Mouse (Mus musculus): ENCODE measurements around the gene Ifnlr1. TPM values are rescaled to one million over a fixed set of nuclear protein-coding genes. Genes with fewer than 3 reads are reported as not detected.

Gene Ifnlr1
- polyA plus RNA-seq, 1 experiment from 2014 or later: 1.6 TPM

- H3K36me3 ChIP-seq (ENCODE audit: control insufficient read depth, insufficient read depth, low read length): no peaks in the 10 kb centered on the region
- H3K9me3 ChIP-seq (replicated peaks; ENCODE audit: control insufficient read depth, low read length): no peaks in the 10 kb centered on the region
- H3K27ac ChIP-seq (ENCODE audit: low read length): no peak overlapping the region
- no peak for ATAC-seq (ENCODE audit: insufficient read depth, low FRiP score)
- H3K4me1 ChIP-seq (ENCODE audit: control insufficient read depth, insufficient read depth, low read length): peaks cover 22% of the 10 kb centered on the region
- WGBS: 18% methylated on average over 6 of the region's 6 CpGs
- H3K27me3 ChIP-seq (ENCODE audit: control insufficient read depth, insufficient read depth, low read length): no peaks in the 10 kb centered on the region
- H3K4me3 ChIP-seq (replicated peaks; ENCODE audit: low read length): no peak overlapping the region
- no peak overlapping the region for H3K4me2 ChIP-seq (ENCODE audit: low read depth, low read length)
- no peak overlapping the region for H3K9ac ChIP-seq (ENCODE audit: low read length)
Measured at GRCm38 (mm10) chr4:135743520-135743919, 57.4 kb downstream of the Ifnlr1 start.

- Histone ChIP-seq H3K36me3 (ENCODE audit: control insufficient read depth, insufficient read depth, low read length) (no peaks in the 10 kb centered on the region), H3K27ac (ENCODE audit: low read length) (no peak overlapping the region), H3K9me3 (replicated peaks; ENCODE audit: control insufficient read depth, low read length) (no peaks in the 10 kb centered on the region), H3K9ac (ENCODE audit: low read length) (no peak overlapping the region), H3K4me2 (ENCODE audit: low read depth, low read length) (peak overlapping the region; percentile 2; the same call in 1 of the 2 replicates), H3K4me1 (ENCODE audit: control insufficient read depth, insufficient read depth, low read length) (peaks cover 15% of the 10 kb centered on the region), H3K27me3 (ENCODE audit: control insufficient read depth, insufficient read depth, low read length) (no peaks in the 10 kb centered on the region), H3K4me3 (replicated peaks; ENCODE audit: low read length) (no peak overlapping the region)
- 17% methylated on average over 16 of the region's 16 CpGs for WGBS
- ATAC-seq (ENCODE audit: insufficient read depth, low FRiP score): peak; percentile 34; the same call in 1 of the 2 replicates
Measured at GRCm38 (mm10) chr4:135744726-135745448, 58.8 kb downstream of the Ifnlr1 start.

GRCm38 (mm10) chr4:135745613-135746012, 59.5 kb downstream of the Ifnlr1 start:
- Histone ChIP-seq H3K27ac (ENCODE audit: low read length) (no peak overlapping the region), H3K4me2 (ENCODE audit: low read depth, low read length) (no peak overlapping the region), H3K4me1 (ENCODE audit: control insufficient read depth, insufficient read depth, low read length) (peaks cover 15% of the 10 kb centered on the region), H3K27me3 (ENCODE audit: control insufficient read depth, insufficient read depth, low read length) (no peaks in the 10 kb centered on the region), H3K9me3 (replicated peaks; ENCODE audit: control insufficient read depth, low read length) (no peaks in the 10 kb centered on the region), H3K4me3 (replicated peaks; ENCODE audit: low read length) (no peak overlapping the region), H3K36me3 (ENCODE audit: control insufficient read depth, insufficient read depth, low read length) (no peaks in the 10 kb centered on the region), H3K9ac (ENCODE audit: low read length) (no peak overlapping the region)
- 57% methylated on average over 10 of the region's 10 CpGs for WGBS
- ATAC-seq (ENCODE audit: insufficient read depth, low FRiP score): no peak

- Histone ChIP-seq H3K27me3 (ENCODE audit: control insufficient read depth, insufficient read depth, low read length) (no peaks in the 10 kb centered on the region), H3K4me3 (replicated peaks; ENCODE audit: low read length) (no peak overlapping the region), H3K4me1 (ENCODE audit: control insufficient read depth, insufficient read depth, low read length) (no peaks in the 10 kb centered on the region), H3K4me2 (ENCODE audit: low read depth, low read length) (no peak overlapping the region), H3K9me3 (replicated peaks; ENCODE audit: control insufficient read depth, low read length) (0 out of 2 replicates have a peak, but pooled peaks cover 5% of the 10 kb centered on the region), H3K9ac (ENCODE audit: low read length) (no peak overlapping the region), H3K27ac (ENCODE audit: low read length) (no peak overlapping the region), H3K36me3 (ENCODE audit: control insufficient read depth, insufficient read depth, low read length) (no peaks in the 10 kb centered on the region)
- 78% methylated on average over 8 of the region's 8 CpGs for whole genome bisulfite sequencing
- ATAC-seq (ENCODE audit: insufficient read depth, low FRiP score): no peak
Measured at GRCm38 (mm10) chr4:135750896-135751295, 64.8 kb downstream of the Ifnlr1 start.

GRCm38 (mm10) chr4:135752106-135752778, 66.2 kb downstream of the Ifnlr1 start:
- no peaks in the 10 kb centered on the region for H3K27me3 ChIP-seq (ENCODE audit: control insufficient read depth, insufficient read depth, low read length)
- 60% methylated on average over 7 of the region's 7 CpGs for WGBS
- no peaks in the 10 kb centered on the region for H3K36me3 ChIP-seq (ENCODE audit: control insufficient read depth, insufficient read depth, low read length)
- no peak overlapping the region for H3K4me3 ChIP-seq (replicated peaks; ENCODE audit: low read length)
- H3K4me2 ChIP-seq (ENCODE audit: low read depth, low read length): no peak overlapping the region
- H3K9me3 ChIP-seq (replicated peaks; ENCODE audit: control insufficient read depth, low read length): 0 out of 2 replicates have a peak, but pooled peaks cover 5% of the 10 kb centered on the region
- no peaks in the 10 kb centered on the region for H3K4me1 ChIP-seq (ENCODE audit: control insufficient read depth, insufficient read depth, low read length)
- peak; percentile 26; the same call in 1 of the 2 replicates for ATAC-seq (ENCODE audit: insufficient read depth, low FRiP score)
- peak overlapping the region; percentile 55; the same call in 1 of the 2 replicates for H3K27ac ChIP-seq (ENCODE audit: low read length)
- H3K9ac ChIP-seq (ENCODE audit: low read length): 0 out of 2 replicates have a peak overlapping the region, but pooled peaks have one; percentile 8

- Histone ChIP-seq H3K36me3 (ENCODE audit: control insufficient read depth, insufficient read depth, low read length) (no peaks in the 10 kb centered on the region), H3K4me1 (ENCODE audit: control insufficient read depth, insufficient read depth, low read length) (no peaks in the 10 kb centered on the region), H3K27me3 (ENCODE audit: control insufficient read depth, insufficient read depth, low read length) (no peaks in the 10 kb centered on the region), H3K4me2 (ENCODE audit: low read depth, low read length) (no peak overlapping the region), H3K27ac (ENCODE audit: low read length) (peak overlapping the region; percentile 55; the same call in 1 of the 2 replicates), H3K9me3 (replicated peaks; ENCODE audit: control insufficient read depth, low read length) (0 out of 2 replicates have a peak, but pooled peaks cover 5% of the 10 kb centered on the region), H3K4me3 (replicated peaks; ENCODE audit: low read length) (no peak overlapping the region), H3K9ac (ENCODE audit: low read length) (no peak overlapping the region)
- peak; percentile 61 for ATAC-seq (ENCODE audit: insufficient read depth, low FRiP score)
- 51% methylated on average over 8 of the region's 8 CpGs for WGBS
Measured at GRCm38 (mm10) chr4:135752779-135753164, 66.7 kb downstream of the Ifnlr1 start.

Other genes starting within 250 kb of the Ifnlr1 start
- gene Stpg1, start 191.5 kb upstream of the Ifnlr1 start, polyA plus RNA-seq (2015; fragmentation: Nextera tagmentation; extraction: Ambion mirVana): 0.17 and 0.29 TPM in 2 replicates
- gene Nipal3, start 191.2 kb upstream of the Ifnlr1 start, polyA plus RNA-seq (2015; fragmentation: Nextera tagmentation; extraction: Ambion mirVana): 4.7 and 4.8 TPM in 2 replicates
- gene Grhl3, start 112.7 kb upstream of the Ifnlr1 start, polyA plus RNA-seq (2015; fragmentation: Nextera tagmentation; extraction: Ambion mirVana): 54.1 and 74.1 TPM in 2 replicates
- gene Il22ra1, start 41.9 kb downstream of the Ifnlr1 start, polyA plus RNA-seq (2015; fragmentation: Nextera tagmentation; extraction: Ambion mirVana): 2.0 and 2.1 TPM in 2 replicates
- 0.56 and 3.6 TPM in 2 replicates for gene Myom3, start 73.4 kb downstream of the Ifnlr1 start, polyA plus RNA-seq (2015; fragmentation: Nextera tagmentation; extraction: Ambion mirVana)
- 192 and 199 TPM in 2 replicates for gene Srsf10, start 169.5 kb downstream of the Ifnlr1 start, polyA plus RNA-seq (2015; fragmentation: Nextera tagmentation; extraction: Ambion mirVana)
- gene Pnrc2, start 187.6 kb downstream of the Ifnlr1 start, polyA plus RNA-seq (2015; fragmentation: Nextera tagmentation; extraction: Ambion mirVana): 168 and 169 TPM in 2 replicates
- gene Cnr2, start 209.1 kb downstream of the Ifnlr1 start, polyA plus RNA-seq (2015; fragmentation: Nextera tagmentation; extraction: Ambion mirVana): 0.59 and 0.90 TPM in 2 replicates
- 98.9 and 132 TPM in 2 replicates for gene Fuca1, start 234.4 kb downstream of the Ifnlr1 start, polyA plus RNA-seq (2015; fragmentation: Nextera tagmentation; extraction: Ambion mirVana)

Data from stomach, embryonic 16.5 days (tissue).